In the genomic region with DNA sequence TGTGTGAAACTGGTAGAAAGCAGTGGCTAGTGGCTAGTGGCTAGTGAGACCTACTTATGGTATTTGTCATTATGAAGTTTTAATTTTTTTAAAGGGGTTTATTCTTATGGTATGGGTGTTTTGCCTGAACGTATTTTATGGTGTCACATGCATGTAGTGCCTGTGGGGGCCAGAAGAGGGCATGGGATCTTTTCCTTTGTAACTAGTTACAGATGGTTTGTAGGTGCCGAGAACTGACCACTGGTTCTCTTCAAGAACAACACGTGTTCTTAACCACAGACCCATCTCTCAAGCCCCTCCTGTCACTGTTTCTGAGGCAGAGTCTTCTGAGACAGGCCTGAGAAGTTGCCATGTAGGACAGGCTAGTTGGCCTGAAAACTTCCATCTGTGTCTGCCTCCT, we compare ENCODE assay signal across 12 mouse cellular contexts. TPM values are rescaled to one million over a fixed set of nuclear protein-coding genes. Genes with fewer than 3 reads are reported as not detected.
DNase-seq lines count a peak whose midpoint lies in the region; ATAC-seq and TF ChIP-seq lines count a peak whose summit lies in the region.
"Had no signal": no experiment of that assay in that cellular context is flagged by ENCODE, and none has a peak within 500 bp of the region (broad histone marks: within the 10 kb centered on the region; RNA-seq: fewer than 3 reads in every experiment).

No protein-coding gene starts in this region.

- H3K4me2 ChIP-seq in heart, embryonic 13.5 days = peak overlapping the region; percentile 81
- H3K4me2 ChIP-seq in heart, embryonic 12.5 days = no peak overlapping the region
- peak overlapping the region; percentile 89; the same call in 1 of the 2 replicates for H3K4me2 ChIP-seq in hindbrain, embryonic 12.5 days (replicated peaks)
- H3K4me2 ChIP-seq in midbrain, embryonic 16.5 days (ENCODE audit: low read length) = peak overlapping the region; percentile 55

- no peaks in the 10 kb centered on the region for H3K27me3 ChIP-seq in heart, embryonic 13.5 days (replicated peaks)
- no peaks in the 10 kb centered on the region for H3K27me3 ChIP-seq in heart, embryonic 12.5 days (replicated peaks)
- no peaks in the 10 kb centered on the region for H3K27me3 ChIP-seq in hindbrain, embryonic 12.5 days
- H3K27me3 ChIP-seq in midbrain, embryonic 16.5 days (ENCODE audit: control insufficient read depth, insufficient read depth, low read depth, low read length) = no peaks in the 10 kb centered on the region
- no peaks in the 10 kb centered on the region for H3K27me3 ChIP-seq in cerebellum, adult 2 months (ENCODE audit: control insufficient read depth, insufficient read depth, low read length)

- TF ChIP-seq CTCF in cerebellum, adult 2 months (IDR thresholded peaks at IDR 0.05; ENCODE audit: borderline replicate concordance, insufficient read depth, low read depth, low read length) = no peak

- no peak for ATAC-seq in heart, embryonic 13.5 days (ENCODE audit: extremely low read depth, insufficient number of reproducible peaks, low FRiP score, low TSS enrichment)
- ATAC-seq in heart, embryonic 12.5 days (ENCODE audit: insufficient number of reproducible peaks, low FRiP score) = no peak
- no peak for ATAC-seq in hindbrain, embryonic 12.5 days (ENCODE audit: low FRiP score)
- no peak for ATAC-seq in midbrain, embryonic 16.5 days

- peak; percentile 23 for DNase-seq in NIH3T3 (ENCODE audit: low read depth)
- DNase-seq in spleen, postnatal 10 days (ENCODE audit: low spot score in 2 of 2) = no peak
- no peak for DNase-seq in adrenal gland, adult 18-20 months (ENCODE audit: low spot score in 2 of 2)
- DNase-seq in cerebellum, adult 2 months = no peak
- DNase-seq: cerebellum, adult 8-10 months; liver, embryonic 13.5 days had no signal

- 85% methylated on average over 3 of the region's 3 CpGs for whole genome bisulfite sequencing in heart, embryonic 13.5 days
- 91% methylated on average over 3 of the region's 3 CpGs for WGBS in heart, embryonic 12.5 days
- WGBS in hindbrain, embryonic 12.5 days = 90% methylated on average over 3 of the region's 3 CpGs
- WGBS in midbrain, embryonic 16.5 days = 86% methylated on average over 3 of the region's 3 CpGs
- WGBS in cerebellum, adult 2 months = 93% methylated on average over 3 of the region's 3 CpGs

- 0 out of 2 replicates have a peak overlapping the region, but pooled peaks have one; percentile 69 for H3K4me3 ChIP-seq in heart, embryonic 13.5 days
- no peak overlapping the region for H3K4me3 ChIP-seq in heart, embryonic 12.5 days
- H3K4me3 ChIP-seq in hindbrain, embryonic 12.5 days = no peak overlapping the region
- no peak overlapping the region for H3K4me3 ChIP-seq in midbrain, embryonic 16.5 days (ENCODE audit: low read depth, low read length)
- no peak overlapping the region for H3K4me3 ChIP-seq in cerebellum, adult 2 months (replicated peaks; ENCODE audit: insufficient read depth, low read depth, low read length)

- no peak overlapping the region for H3K27ac ChIP-seq in heart, embryonic 13.5 days (replicated peaks)
- H3K27ac ChIP-seq in heart, embryonic 12.5 days (ENCODE audit: poor library complexity, severe bottlenecking) = no peak overlapping the region
- no peak overlapping the region for H3K27ac ChIP-seq in hindbrain, embryonic 12.5 days
- H3K27ac ChIP-seq in midbrain, embryonic 16.5 days (ENCODE audit: low read length) = no peak overlapping the region
- no peak overlapping the region for H3K27ac ChIP-seq in cerebellum, adult 2 months (ENCODE audit: insufficient read depth, low read length)
- H3K27ac ChIP-seq: liver, embryonic 13.5 days had no signal

- peaks cover 15% of the 10 kb centered on the region for H3K4me1 ChIP-seq in heart, embryonic 13.5 days
- peaks cover 10% of the 10 kb centered on the region for H3K4me1 ChIP-seq in heart, embryonic 12.5 days (replicated peaks)
- H3K4me1 ChIP-seq in hindbrain, embryonic 12.5 days = peaks cover 15% of the 10 kb centered on the region
- H3K4me1 ChIP-seq in midbrain, embryonic 16.5 days (ENCODE audit: control insufficient read depth, insufficient read depth, low read length) = peaks cover 14% of the 10 kb centered on the region
- H3K4me1 ChIP-seq in cerebellum, adult 2 months (ENCODE audit: control insufficient read depth, insufficient read depth, low read length) = no peaks in the 10 kb centered on the region

- no peaks in the 10 kb centered on the region for H3K9me3 ChIP-seq in heart, embryonic 13.5 days
- no peaks in the 10 kb centered on the region for H3K9me3 ChIP-seq in heart, embryonic 12.5 days (replicated peaks)
- no peaks in the 10 kb centered on the region for H3K9me3 ChIP-seq in hindbrain, embryonic 12.5 days (replicated peaks)
- H3K9me3 ChIP-seq in midbrain, embryonic 16.5 days (replicated peaks; ENCODE audit: control insufficient read depth, low read length, poor library complexity, severe bottlenecking) = no peaks in the 10 kb centered on the region
- H3K9me3 ChIP-seq: liver, embryonic 13.5 days had no signal

- H3K9ac ChIP-seq in heart, embryonic 13.5 days = no peak overlapping the region
- no peak overlapping the region for H3K9ac ChIP-seq in heart, embryonic 12.5 days
- no peak overlapping the region for H3K9ac ChIP-seq in hindbrain, embryonic 12.5 days
- no peak overlapping the region for H3K9ac ChIP-seq in midbrain, embryonic 16.5 days (ENCODE audit: low read depth, low read length)

- no peak for TF ChIP-seq POLR2A in cerebellum, adult 2 months (IDR thresholded peaks at IDR 0.05; ENCODE audit: borderline replicate concordance, insufficient read depth, low read length)

- peaks cover 16% of the 10 kb centered on the region for H3K36me3 ChIP-seq in heart, embryonic 13.5 days
- peaks cover 6% of the 10 kb centered on the region for H3K36me3 ChIP-seq in heart, embryonic 12.5 days
- peaks cover 8% of the 10 kb centered on the region for H3K36me3 ChIP-seq in hindbrain, embryonic 12.5 days
- H3K36me3 ChIP-seq in midbrain, embryonic 16.5 days (ENCODE audit: control insufficient read depth, insufficient read depth, low read length) = peaks cover 12% of the 10 kb centered on the region
- H3K36me3 ChIP-seq: liver, embryonic 13.5 days had no signal

RNA-seq across cellular contexts. Expression of a gene that starts 1.4 kb away (rescaled TPM):
- 12.1 and 13.2 TPM in 2 replicates for polyA plus RNA-seq in heart, embryonic 13.5 days (2015; fragmentation: Nextera tagmentation; extraction: Ambion mirVana)
- polyA plus RNA-seq in heart, embryonic 12.5 days (2016; fragmentation: Nextera tagmentation; extraction: Ambion mirVana) = 14.6 and 15.6 TPM in 2 replicates
- polyA plus RNA-seq in hindbrain, embryonic 12.5 days (2016; fragmentation: Nextera tagmentation; extraction: Ambion mirVana) = 26.1 and 26.4 TPM in 2 replicates
- polyA plus RNA-seq in midbrain, embryonic 16.5 days (2015; fragmentation: Nextera tagmentation; extraction: Ambion mirVana) = 25.4 and 25.5 TPM in 2 replicates
- 10 to 100 TPM; 12.6 to 14.7 TPM for total RNA-seq in adrenal gland, adult 18-20 months (2021)
- 14.4 and 15.1 TPM in 2 replicates for polyA plus RNA-seq in cerebellum, adult 2 months (2012; rRNA removed)

RNA-seq across cellular contexts. Expression of a gene that starts 27.3 kb away (rescaled TPM):
- polyA plus RNA-seq in heart, embryonic 13.5 days (2015; fragmentation: Nextera tagmentation; extraction: Ambion mirVana) = 0.19 and 0.32 TPM in 2 replicates
- 0.77 and 0.78 TPM in 2 replicates for polyA plus RNA-seq in heart, embryonic 12.5 days (2016; fragmentation: Nextera tagmentation; extraction: Ambion mirVana)
- 1.6 and 5.9 TPM in 2 replicates for polyA plus RNA-seq in hindbrain, embryonic 12.5 days (2016; fragmentation: Nextera tagmentation; extraction: Ambion mirVana)
- 0.11 and 0.15 TPM in 2 replicates for polyA plus RNA-seq in midbrain, embryonic 16.5 days (2015; fragmentation: Nextera tagmentation; extraction: Ambion mirVana)
- total RNA-seq in adrenal gland, adult 18-20 months (2021) = not detected
- polyA plus RNA-seq in cerebellum, adult 2 months (2012; rRNA removed) = not detected in 2 replicates
- polyA plus RNA-seq: heart, embryonic 14.5 days; large intestine, adult 2 months had no signal

RNA-seq across cellular contexts. Expression of a gene that starts 53.6 kb away (rescaled TPM):
- 245 and 277 TPM in 2 replicates for polyA plus RNA-seq in heart, embryonic 13.5 days (2015; fragmentation: Nextera tagmentation; extraction: Ambion mirVana)
- polyA plus RNA-seq in heart, embryonic 12.5 days (2016; fragmentation: Nextera tagmentation; extraction: Ambion mirVana) = 295 and 302 TPM in 2 replicates
- polyA plus RNA-seq in hindbrain, embryonic 12.5 days (2016; fragmentation: Nextera tagmentation; extraction: Ambion mirVana) = 222 and 249 TPM in 2 replicates
- 190 and 201 TPM in 2 replicates for polyA plus RNA-seq in midbrain, embryonic 16.5 days (2015; fragmentation: Nextera tagmentation; extraction: Ambion mirVana)
- 100 to 1,000 TPM; 578 to 580 TPM for total RNA-seq in adrenal gland, adult 18-20 months (2021)
- polyA plus RNA-seq in cerebellum, adult 2 months (2012; rRNA removed) = 258 and 268 TPM in 2 replicates

RNA-seq across cellular contexts. Expression of a gene that starts 54.7 kb away (rescaled TPM):
- polyA plus RNA-seq in heart, embryonic 13.5 days (2015; fragmentation: Nextera tagmentation; extraction: Ambion mirVana) = 14.9 and 15.3 TPM in 2 replicates
- polyA plus RNA-seq in heart, embryonic 12.5 days (2016; fragmentation: Nextera tagmentation; extraction: Ambion mirVana) = 11.6 and 13.0 TPM in 2 replicates
- 13.1 and 15.4 TPM in 2 replicates for polyA plus RNA-seq in hindbrain, embryonic 12.5 days (2016; fragmentation: Nextera tagmentation; extraction: Ambion mirVana)
- polyA plus RNA-seq in midbrain, embryonic 16.5 days (2015; fragmentation: Nextera tagmentation; extraction: Ambion mirVana) = 6.0 and 7.0 TPM in 2 replicates
- total RNA-seq in adrenal gland, adult 18-20 months (2021) = 10 to 100 TPM; 11.9 to 13.0 TPM
- polyA plus RNA-seq in cerebellum, adult 2 months (2012; rRNA removed) = 6.3 and 6.5 TPM in 2 replicates
